Mouse (Mus musculus): Measurements from ENCODE around the gene Sdk2.

Gene Sdk2

DNA sequence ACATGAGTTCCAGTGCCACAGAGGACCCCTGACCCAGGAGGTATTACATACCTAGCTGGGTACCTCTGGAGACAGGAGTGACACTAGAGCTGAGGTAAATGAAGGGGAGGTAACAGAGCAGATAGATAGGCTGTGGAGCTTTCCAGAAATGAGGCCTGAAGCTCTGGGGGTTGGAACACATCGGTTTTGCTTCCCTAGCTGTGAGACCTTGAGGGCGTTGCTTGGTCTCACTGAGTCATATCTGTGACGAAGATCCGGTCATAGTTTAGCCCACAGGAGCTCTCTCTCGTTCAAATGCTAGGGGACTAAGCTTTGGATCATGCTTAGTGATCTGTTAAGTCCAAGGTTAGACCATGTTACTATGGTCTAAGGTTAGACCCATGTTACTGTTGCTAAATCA is 308.0 kb downstream of the Sdk2 start:
- DNase-seq, result no peak

DNA sequence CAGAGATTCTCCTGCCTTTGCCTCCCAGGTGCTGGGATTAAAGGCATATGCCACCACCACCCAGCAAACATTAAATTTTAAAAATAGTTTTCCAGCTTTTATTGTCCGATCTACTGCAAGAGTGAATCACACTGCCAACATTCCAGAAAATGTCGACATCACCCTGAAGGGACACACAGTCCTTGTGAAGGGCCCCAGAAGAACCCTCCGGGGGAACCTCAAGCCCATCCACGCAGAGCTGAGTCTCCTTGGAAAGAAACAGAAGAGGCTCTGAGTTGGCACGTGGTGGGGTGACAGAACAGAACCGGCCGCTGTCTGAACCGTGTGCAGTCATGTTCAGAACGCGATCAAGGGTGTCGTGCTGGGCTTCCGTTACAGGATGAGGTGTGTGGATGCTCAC is 310.3 kb downstream of the Sdk2 start:
- DNase-seq, result no peak

GRCm38 (mm10) chr11:113755878-113756277 is 311.0 kb downstream of the Sdk2 start:
- no peak for DNase-seq

GRCm38 (mm10) chr11:113754845-113755244 is 312.0 kb downstream of the Sdk2 start:
- no peak for DNase-seq

DNA sequence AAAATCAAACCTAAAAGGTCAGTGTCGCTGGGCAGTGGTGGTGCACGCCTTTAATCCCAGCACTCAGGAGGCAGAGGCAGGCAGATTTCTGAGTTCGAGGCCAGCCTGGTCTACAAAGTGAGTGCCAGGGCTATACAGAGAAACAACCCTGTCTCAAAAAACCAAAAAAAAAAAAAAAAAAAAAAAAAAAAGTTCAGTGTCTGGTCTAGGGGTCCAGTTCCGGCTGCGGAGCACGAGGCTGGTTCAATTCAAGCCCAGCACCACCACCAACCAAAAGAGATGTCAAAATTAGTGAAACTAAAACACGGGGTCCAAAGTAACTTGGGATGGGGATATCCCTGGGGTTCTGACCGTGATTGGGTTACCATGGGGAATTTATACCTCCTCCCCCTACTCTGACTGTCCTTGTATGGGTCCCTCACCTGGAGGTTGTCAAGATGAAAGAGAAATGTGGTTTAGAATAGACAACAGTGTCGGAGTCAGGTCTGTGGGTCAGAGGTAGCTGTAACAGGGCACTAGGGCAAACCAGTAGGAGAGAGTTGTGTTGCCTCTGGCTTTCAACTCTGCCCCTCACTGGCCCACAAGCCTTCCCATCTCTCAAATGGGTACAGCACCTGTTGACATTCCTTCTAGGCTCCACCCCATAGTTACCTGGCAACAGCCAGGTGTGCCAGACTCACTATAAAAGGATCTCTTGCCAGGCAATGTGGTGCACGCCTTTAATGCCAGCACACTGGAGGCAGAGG is 314.0 kb downstream of the Sdk2 start:
- no peak for DNase-seq

GRCm38 (mm10) chr11:113752158-113752661 is 314.6 kb downstream of the Sdk2 start:
- no peak for DNase-seq

- peak; percentile 90 to 93 for DNase-seq
Observed at GRCm38 (mm10) chr11:113751484-113752084, 315.3 kb downstream of the Sdk2 start, which contains the start of gene Cdc42ep4. Gene Cdc42ep4, minus strand, starts transcription at chr11:113751881.

GRCm38 (mm10) chr11:113750571-113751483 is 316.0 kb downstream of the Sdk2 start:
- DNase-seq, result peak; percentile 81 to 85

DNA sequence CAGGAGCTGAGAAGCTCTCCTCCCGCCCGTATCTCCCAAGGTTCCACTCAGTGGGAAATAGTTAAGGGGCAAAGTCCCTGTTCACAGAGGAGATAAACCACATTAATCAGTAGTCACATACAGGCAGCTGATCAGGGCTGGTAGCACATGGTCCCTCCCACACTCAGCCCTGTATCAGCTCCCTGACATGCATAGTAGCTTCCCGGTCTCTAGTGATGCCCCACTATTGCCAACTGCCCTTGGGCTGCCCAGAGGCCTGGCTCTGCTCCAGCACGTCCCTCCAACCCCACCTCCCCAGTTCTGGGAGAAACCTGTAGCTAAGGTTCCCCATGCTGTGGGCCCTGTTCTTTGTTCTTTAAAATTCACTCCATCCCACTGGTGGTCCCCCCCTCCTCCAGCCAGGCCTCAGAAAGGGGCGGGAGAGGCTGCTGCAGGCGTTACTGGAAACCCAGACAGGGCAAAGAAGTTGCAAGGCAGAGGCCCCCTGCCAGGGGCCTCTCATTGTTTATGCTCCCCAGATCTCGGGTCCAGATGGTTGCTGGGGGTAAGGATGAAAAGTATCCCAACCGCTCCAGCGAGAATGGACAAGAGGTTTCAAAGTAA is 317.0 kb downstream of the Sdk2 start:
- DNase-seq, result no peak

GRCm38 (mm10) chr11:113748797-113749521 is 317.9 kb downstream of the Sdk2 start:
- DNase-seq, result peak; percentile 52 to 74

DNA sequence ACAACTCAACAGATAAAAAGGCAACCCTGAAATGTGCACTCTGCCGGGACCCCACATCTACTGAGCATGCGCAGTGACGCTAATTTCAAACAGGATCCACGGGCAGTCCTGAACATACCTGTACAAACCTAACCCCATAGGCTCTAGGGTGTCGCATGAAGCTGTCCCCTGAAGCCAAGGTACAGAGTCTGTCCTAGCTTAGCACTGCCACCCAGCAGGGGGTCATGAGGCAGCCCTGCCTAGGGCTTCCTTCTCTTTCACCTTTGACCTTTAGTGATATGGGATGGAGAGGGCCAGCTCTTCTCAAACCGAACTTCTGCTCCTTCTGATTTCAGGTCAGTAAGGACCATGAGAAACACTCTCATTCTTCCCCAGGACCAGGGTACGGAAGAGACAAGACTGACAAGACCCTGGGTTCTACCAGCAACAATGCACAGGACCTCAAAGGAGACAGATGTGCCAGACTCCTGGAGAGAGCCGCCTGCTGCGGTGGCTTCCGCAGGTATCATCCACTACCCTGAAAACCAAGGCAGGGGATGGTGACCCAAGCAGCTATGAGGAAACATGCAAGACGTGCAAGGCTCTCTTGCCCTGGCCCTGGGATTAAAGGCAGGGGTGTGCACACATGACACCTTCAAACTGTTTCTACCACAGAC is 319.0 kb downstream of the Sdk2 start:
- DNase-seq, result no peak

DNA sequence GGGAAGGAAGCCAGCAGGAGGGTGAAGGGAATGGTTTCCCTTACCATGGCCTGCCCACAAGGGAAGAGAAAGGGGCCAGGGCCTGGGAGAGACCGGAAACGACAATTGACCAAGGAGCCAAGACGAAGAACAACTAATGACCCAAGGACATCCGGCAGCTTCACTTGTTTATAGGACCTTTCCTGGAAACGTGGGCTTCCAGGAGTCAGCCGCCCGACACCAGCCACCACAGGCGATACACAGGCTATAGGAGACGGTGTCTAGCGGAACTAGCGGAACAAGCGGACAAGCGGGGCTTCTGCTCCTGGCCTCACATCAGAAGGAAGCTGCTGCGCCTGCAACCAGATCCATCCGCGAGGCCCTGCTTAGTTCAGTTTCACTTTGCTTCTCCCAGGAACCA is 319.8 kb downstream of the Sdk2 start:
- DNase-seq, result peak; percentile 69 to 84

- no peak for DNase-seq
Observed at GRCm38 (mm10) chr11:113745961-113746360, 320.9 kb downstream of the Sdk2 start.

DNA sequence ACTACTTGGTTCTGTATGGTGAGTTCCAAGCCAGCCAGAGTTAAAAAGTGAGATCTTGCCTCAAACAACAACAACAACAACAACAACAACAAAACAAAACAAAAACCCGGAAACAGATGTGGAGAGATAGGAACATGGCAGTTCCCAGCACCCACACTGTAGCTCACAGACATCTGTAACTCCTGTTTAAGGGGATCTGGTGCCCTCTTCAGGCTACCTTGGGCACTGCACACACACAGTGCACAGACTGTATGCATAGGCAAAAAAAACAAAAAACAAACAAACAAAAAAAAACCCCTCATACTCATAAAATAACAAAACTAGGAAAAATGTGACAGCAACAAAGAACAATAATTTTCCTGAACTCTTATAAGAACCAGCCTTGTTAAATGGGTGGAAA is 323.8 kb downstream of the Sdk2 start:
- DNase-seq, result no peak

GRCm38 (mm10) chr11:113740100-113740499 is 326.7 kb downstream of the Sdk2 start:
- DNase-seq, result peak; percentile 34 to 73

DNA sequence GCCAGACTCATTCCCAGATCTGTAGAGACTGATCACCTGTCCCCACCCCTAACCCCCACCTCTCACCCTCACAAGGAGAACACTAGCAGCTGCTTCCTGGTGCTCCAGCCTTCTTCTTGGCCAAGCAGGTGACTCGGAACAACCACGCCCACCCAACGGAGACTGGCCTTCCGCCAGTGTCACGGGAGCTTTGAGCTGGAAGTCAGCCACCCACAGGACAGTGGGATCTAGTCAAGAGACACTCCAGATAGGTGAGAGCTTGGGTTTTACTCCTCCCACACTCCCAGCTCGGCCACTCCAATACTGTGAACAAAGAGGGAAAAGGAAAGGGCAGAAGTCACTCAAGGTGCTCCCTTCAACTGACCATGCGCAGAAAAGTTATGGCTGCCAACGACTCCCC is 327.6 kb downstream of the Sdk2 start:
- DNase-seq, result peak; percentile 83 to 89

- DNase-seq, result no peak
Observed at GRCm38 (mm10) chr11:113737912-113738311, 328.9 kb downstream of the Sdk2 start.

GRCm38 (mm10) chr11:113737553-113737854 is 329.3 kb downstream of the Sdk2 start:
- DNase-seq, result peak in 1 of 2 experiments; percentile 28

DNA sequence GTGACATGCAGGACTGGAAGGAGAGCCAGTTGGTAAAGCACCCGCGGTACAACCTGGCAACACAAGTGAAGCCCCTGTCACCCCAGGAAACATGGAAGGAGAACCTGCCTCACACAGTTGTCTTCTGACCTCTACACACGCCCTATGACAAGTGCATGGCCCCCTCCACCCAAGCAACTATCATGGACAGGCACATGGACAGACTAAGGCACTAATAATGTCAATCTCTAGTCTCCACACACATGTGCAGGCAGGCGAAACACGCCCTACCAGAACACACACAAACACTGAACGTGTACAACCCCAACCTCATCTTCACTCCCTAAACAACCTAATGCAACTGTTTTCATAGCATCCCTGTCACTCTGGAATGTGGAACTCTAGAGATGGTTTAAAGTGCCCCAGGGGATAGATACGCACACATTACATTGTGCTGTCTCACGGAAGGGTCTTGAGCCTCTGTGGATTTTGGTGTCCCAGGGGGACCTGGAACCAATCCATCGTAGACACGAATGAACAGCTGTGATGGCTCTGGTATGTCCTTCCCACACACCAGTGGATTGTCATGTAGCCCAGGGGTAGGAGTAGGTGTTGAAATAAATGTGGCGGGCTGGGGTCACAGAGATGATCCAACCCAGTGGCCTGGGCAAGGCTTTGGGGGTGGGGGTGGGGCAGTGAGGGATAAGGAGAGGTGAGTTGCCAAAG is 329.8 kb downstream of the Sdk2 start:
- no peak for DNase-seq

- DNase-seq, result peak; percentile 45 to 78
Observed at GRCm38 (mm10) chr11:113735151-113735550, 331.7 kb downstream of the Sdk2 start.

All from kidney, postnatal 25 days (tissue).